ENCODE assay signal across 13 mouse cellular contexts in the genomic region with DNA sequence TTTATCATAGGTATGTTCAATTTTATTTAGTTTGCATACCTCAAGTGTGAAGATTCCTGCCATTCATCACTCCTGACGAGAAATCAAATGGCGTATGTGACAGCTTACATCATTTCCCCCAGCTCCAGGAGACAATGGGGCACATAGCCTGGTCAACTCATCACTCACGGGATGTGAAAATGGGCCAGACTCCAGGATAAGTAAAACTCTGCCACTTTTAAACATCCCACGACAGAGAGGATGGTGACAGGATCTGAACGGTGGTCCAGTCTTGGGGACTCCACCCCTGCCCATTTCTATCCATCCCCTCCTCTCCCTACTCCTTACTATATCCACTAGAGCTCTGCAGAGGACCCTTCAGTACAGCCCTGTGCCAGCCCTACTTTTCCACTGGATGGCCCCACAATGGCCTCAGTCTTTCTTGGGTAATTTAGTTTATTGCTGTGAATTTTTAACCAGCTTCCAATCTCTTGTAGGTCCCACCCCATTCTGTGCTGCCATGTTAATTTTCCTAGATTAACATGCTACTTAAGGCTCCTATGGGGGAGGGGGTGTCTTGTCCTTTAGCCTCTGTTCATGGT. TPM values are rescaled to one million over a fixed set of nuclear protein-coding genes. Genes with fewer than 3 reads are reported as not detected.
"Had no signal": no experiment of that assay in that cellular context is flagged by ENCODE, and none has a peak within 500 bp of the region (broad histone marks: within the 10 kb centered on the region; RNA-seq: fewer than 3 reads in every experiment).

No protein-coding gene starts in this region.

- ATAC-seq: inflammation-experienced regulatory T-cells, adult 6 months; midbrain, embryonic 13.5 days had no signal

- H3K9ac ChIP-seq: limb, embryonic 13.5 days; liver, embryonic 14.5 days; midbrain, embryonic 13.5 days; neural tube, embryonic 12.5 days had no signal

- H3K27ac ChIP-seq: layer of hippocampus, adult 2 months; limb, embryonic 13.5 days; liver, embryonic 14.5 days; midbrain, embryonic 13.5 days; neural tube, embryonic 12.5 days had no signal

- H3K4me3 ChIP-seq: layer of hippocampus, adult 2 months; limb, embryonic 13.5 days; midbrain, embryonic 13.5 days; myocyte; neural tube, embryonic 12.5 days had no signal

- H3K27me3 ChIP-seq: limb, embryonic 13.5 days; midbrain, embryonic 13.5 days; neural tube, embryonic 12.5 days had no signal

- H3K36me3 ChIP-seq: limb, embryonic 13.5 days; midbrain, embryonic 13.5 days; neural tube, embryonic 12.5 days had no signal

- H3K9me3 ChIP-seq: limb, embryonic 13.5 days; midbrain, embryonic 13.5 days; neural tube, embryonic 12.5 days had no signal

- H3K4me2 ChIP-seq: limb, embryonic 13.5 days; midbrain, embryonic 13.5 days; neural tube, embryonic 12.5 days had no signal

- DNase-seq: kidney, adult 8-10 months; kidney, postnatal 4 days; left cerebral cortex, postnatal 4 days; lung, adult 18-20 months; thymus, postnatal 36 days had no signal

- H3K4me1 ChIP-seq: limb, embryonic 13.5 days; midbrain, embryonic 13.5 days; neural tube, embryonic 12.5 days had no signal

RNA-seq across cellular contexts. Expression of a gene that starts 7.5 kb away (rescaled TPM):
- total RNA-seq: megakaryocyte-erythroid progenitor cell, adult 5-6 weeks had no signal
